Mouse (Mus musculus) heart, adult 2 months (tissue): ENCODE measurements around the gene Arg2. TPM values are rescaled to one million over a fixed set of nuclear protein-coding genes. Genes with fewer than 3 reads are reported as not detected.
A peak's percentile ranks its signal among the peaks of the same experiment; 100 is the strongest.

Source experiments
- DNase-seq, 2 experiments: peaks; one replicate each; pipeline ENCODE4 v3.0.0; 2021
- H3K27ac ChIP-seq: fragments of 200-600 bp; 2 replicates; pipeline ENCODE4 v1.8.1; 2022
- H3K27me3 ChIP-seq: fragments of 200-500 bp; 2 replicates; pipeline ENCODE4 v1.6.1; 2012; ENCODE audit warnings: mild to moderate bottlenecking, low read length, inconsistent platforms, mixed read lengths; ENCODE audit not compliant: control insufficient read depth, insufficient read depth
- H3K36me3 ChIP-seq: fragments of 200-500 bp; 2 replicates; pipeline ENCODE4 v1.6.1; 2012; ENCODE audit warnings: low read length, inconsistent platforms; ENCODE audit not compliant: control insufficient read depth, insufficient read depth
- H3K4me1 ChIP-seq: fragments of 200-500 bp; 2 replicates; pipeline ENCODE4 v1.6.1; 2011; ENCODE audit warnings: low read length; ENCODE audit not compliant: control insufficient read depth, insufficient read depth
- H3K4me3 ChIP-seq: fragments of 200-600 bp; 2 replicates; pipeline ENCODE4 v1.8.1; 2022
- H3K79me2 ChIP-seq: fragments of 200-500 bp; replicated peaks from 2 replicates; pipeline ENCODE4 v1.6.1; 2012; ENCODE audit warnings: mild to moderate bottlenecking, inconsistent platforms, low read length, moderate library complexity, mixed read lengths; ENCODE audit not compliant: control insufficient read depth, insufficient read depth
- H3K9ac ChIP-seq: fragments of 200-500 bp; 2 replicates; pipeline ENCODE4 v1.6.1; 2012; ENCODE audit warnings: low read depth, mild to moderate bottlenecking, control low read depth, inconsistent platforms, low read length, mixed read lengths
- CTCF ChIP-seq: fragments of 200-600 bp; IDR thresholded peaks from 2 replicates; pipeline ENCODE4 v1.8.1; 2022; ENCODE audit warnings: antibody characterized with exemption, mild to moderate bottlenecking, moderate library complexity
- EP300 ChIP-seq: fragments of 200-500 bp; IDR thresholded peaks from 2 replicates; pipeline ENCODE4 v1.6.1; 2011; ENCODE audit warnings: low read depth, low read length, control low read depth; ENCODE audit not compliant: insufficient read depth
- POLR2A ChIP-seq: fragments of 200-500 bp; IDR thresholded peaks from 2 replicates; pipeline ENCODE4 v1.6.1; 2011; ENCODE audit warnings: mild to moderate bottlenecking, low read depth, low read length, control low read depth; ENCODE audit not compliant: insufficient read depth
- WGBS: fragments of 180-500 bp; shearing (Covaris S2); methylation state at CpG from one replicate; pipeline ENCODE4 v1.1.7; 2018; 5-methylcytosine and 5-hydroxymethylcytosine counted together
- intact Hi-C: fragments of 180-260 bp; cut with DNase I; formaldehyde crosslinking; loops from one replicate; pipeline ENCODE4 v1.15.1; 2025
- long read RNA-seq: library from polyadenylated mRNA; stranded (forward); transcript quantifications from one replicate; pipeline ENCODE4 v2.0.0, GENCODE M21; 2021
- polyA plus RNA-seq: library from polyadenylated mRNA; depleted of rRNA; stranded (reverse); fragments of >200 nt; gene quantifications from 2 replicates; pipeline ENCODE4 v1.2.3, GENCODE M21; 2012; rRNA removed
- total RNA-seq, 2 experiments: library from RNA; stranded (reverse); gene quantifications; 2 replicates each; pipeline ENCODE4 v1.2.3; 2021

Gene Arg2
- not detected for total RNA-seq
- 0.16 TPM in 1 of 2 replicates, not detected in the other for polyA plus RNA-seq
- long read RNA-seq, result 0 reads

DNA sequence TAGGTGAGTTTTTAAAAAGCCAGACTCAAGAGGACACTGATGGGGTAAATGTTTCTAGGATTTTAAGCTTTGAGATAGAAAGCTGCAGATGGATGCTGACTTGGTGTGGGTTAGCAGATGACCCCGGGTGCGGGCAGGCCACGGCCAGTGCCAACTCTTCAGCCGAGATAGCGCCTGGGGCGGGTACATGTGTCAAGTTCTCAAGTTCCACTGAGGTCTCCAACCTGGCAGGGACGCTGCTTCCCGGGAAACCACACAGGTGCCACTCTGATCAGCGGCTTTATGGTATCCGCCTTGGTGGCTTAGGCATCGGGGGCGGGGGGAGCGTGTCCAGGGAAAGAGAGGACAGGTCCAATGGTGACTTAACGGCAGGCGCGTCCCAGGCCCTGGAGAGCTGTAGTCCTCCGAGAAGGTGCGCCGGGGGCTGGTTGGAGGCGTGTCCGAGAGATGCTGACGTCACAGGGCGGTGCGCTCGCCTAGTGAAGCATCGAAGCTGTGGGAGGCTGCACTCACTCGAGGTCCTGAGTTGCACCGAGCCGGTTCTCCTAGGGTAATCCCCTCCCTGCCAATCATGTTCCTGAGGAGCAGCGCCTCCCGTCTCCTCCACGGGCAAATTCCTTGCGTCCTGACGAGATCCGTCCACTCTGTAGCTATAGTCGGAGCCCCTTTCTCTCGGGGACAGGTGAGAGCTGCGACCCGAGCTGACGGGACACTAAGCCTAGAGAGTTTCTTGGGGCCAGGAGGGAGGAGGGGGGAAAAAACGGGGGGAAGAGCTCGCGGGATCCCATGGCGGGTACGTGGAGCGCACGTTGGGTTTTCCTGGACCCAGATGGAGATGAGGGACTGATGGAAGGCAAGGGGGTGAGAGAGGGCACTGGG, at the start of gene Arg2:
Gene Arg2, plus strand, starts transcription at position 479 of the 879 bp plus-strand sequence.
- intact Hi-C loops, result no loop called here

DNA sequence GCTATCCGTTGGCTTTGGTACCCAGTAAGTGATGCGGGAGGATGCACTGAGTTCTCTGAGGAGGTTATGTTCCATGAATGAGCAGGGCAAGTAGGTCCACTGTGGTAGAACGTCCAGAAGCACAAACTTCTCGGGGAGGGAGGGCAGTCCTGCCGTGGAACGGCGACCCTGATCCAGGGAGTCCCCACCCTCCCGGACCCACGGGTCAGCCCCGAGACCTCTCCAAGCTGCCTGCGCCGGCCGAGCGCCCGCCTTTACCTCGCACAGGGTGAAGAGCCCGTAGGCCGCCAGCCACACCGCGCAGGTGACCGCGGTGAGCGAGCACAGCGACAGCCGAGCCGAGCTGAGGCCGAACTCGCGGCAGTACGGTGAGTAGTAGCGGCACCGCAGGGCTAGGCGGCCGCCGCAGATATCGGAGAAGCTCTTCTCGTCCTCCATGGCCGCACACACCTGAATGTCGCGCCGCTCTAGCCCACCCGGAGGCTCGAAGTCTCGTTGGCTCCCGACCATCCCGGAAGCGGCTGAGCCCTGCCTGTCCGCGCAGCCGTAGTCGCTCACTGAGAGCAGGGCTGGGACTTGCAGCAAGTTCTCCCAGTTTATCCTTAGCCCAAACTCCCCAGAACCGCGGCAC, 41.3 kb upstream of the Arg2 start, which contains the start of gene Pigh:
Gene Pigh, minus strand, starts transcription at position 470 of the 631 bp plus-strand sequence.
- DNase-seq, result peak; percentile 86 to 88
- H3K27me3 ChIP-seq, result no peaks in the 10 kb centered on the region
- peaks cover 2% of the 10 kb centered on the region; the same call in 1 of the 2 replicates for H3K4me1 ChIP-seq
- intact Hi-C loops, result no loop called here
- peak within 1 kb of the TSS; percentile 87 for H3K4me3 ChIP-seq
- no peaks in the 10 kb centered on the region for H3K36me3 ChIP-seq
- TF ChIP-seq EP300, result no peak
- peak; percentile 51; the same call in 1 of the 2 replicates for TF ChIP-seq POLR2A
- 0 out of 2 replicates have a peak, but pooled peaks have one; percentile 3 for TF ChIP-seq CTCF
- peak within 1 kb of the TSS; percentile 40 for H3K27ac ChIP-seq
- H3K79me2 ChIP-seq, result no peaks in the 10 kb centered on the region
- H3K9ac ChIP-seq, result peak within 1 kb of the TSS; percentile 97
- 1% methylated on average over 53 of the region's 53 CpGs for WGBS

More for the DNA sequence above, at the start of gene Arg2:
- TF ChIP-seq POLR2A (no peak), CTCF (no peak), EP300 (no peak)
- Histone ChIP-seq H3K27ac (no peak within 1 kb of the TSS), H3K4me3 (peak within 1 kb of the TSS; percentile 24), H3K9ac (no peak within 1 kb of the TSS), H3K27me3 (peaks cover 10% of the 10 kb centered on the region), H3K79me2 (no peaks in the 10 kb centered on the region), H3K36me3 (no peaks in the 10 kb centered on the region), H3K4me1 (no peaks in the 10 kb centered on the region)
- WGBS, result 1% methylated on average over 47 of the region's 47 CpGs
- DNase-seq, result peak; percentile 38 to 41

DNA sequence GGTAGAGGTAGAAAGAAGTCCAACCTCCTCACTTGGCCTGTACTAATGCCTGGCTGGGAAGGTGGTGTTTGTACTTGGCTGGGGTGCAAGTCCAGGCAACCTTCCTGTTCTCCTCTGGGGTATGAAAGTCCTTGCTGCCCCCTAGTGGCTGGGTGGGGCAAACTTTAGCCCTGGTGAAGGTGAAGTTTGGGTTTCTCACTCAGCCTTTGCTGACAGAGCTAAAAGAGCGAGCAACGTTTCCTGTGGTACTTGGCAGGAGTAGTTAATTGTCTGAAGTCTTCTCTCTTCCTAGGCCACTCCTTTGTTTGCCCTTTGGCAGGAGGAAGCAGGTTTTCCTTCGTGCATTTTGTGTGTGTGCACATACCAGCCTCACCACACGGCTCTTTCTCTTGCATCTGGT, 38.0 kb upstream of the Arg2 start:
- Histone ChIP-seq H3K27me3 (no peaks in the 10 kb centered on the region), H3K27ac (no peak overlapping the region), H3K4me1 (peaks cover 2% of the 10 kb centered on the region; the same call in 1 of the 2 replicates), H3K36me3 (no peaks in the 10 kb centered on the region), H3K4me3 (no peak overlapping the region), H3K9ac (no peak overlapping the region), H3K79me2 (no peaks in the 10 kb centered on the region)
- intact Hi-C loops, result loop anchor here (1.0 kb wide), 2 partner anchors 69 to 174 kb away; no protein-coding TSS in a partner anchor
- DNase-seq, result peak; percentile 51 to 68
- TF ChIP-seq CTCF (peak; percentile 83), POLR2A (no peak), EP300 (peak; percentile 82; the same call in 1 of the 2 replicates)
- WGBS, result 16% methylated on average over 4 of the region's 4 CpGs

DNA sequence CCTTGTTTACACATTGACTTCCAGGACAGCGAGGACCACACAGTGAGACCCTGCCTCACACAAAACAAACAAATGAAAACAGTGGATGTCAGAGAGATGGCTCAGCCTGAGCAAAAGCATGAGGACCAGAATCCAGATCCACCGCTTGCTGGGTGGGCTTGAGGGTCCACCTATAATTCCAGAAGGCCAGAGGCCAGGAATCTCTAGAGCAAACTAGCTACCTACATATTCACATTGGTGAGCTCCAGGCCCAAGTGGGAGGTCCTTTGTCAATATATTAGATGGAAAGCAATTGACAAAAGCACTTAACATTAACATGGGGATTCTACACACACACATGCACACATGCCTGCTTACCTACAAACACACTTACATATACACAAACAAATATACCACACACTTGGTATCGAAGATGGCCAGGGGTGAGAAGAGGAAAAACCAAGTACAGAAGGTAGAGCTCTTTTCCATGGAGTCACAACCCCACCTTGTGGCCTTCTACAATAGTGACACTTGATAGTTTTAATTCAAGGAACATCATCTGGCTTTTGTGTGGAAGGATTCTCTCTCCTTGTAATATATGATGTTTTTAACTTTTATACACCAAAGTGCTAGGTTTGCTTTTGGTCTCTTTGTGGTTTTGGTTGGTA, 33.3 kb upstream of the Arg2 start:
- 55% methylated on average over 3 of the region's 3 CpGs for WGBS
- intact Hi-C loops, result loop anchor here (1.0 kb wide), 1 partner anchor 179 kb away; no protein-coding TSS in a partner anchor
- no peak for DNase-seq

DNA sequence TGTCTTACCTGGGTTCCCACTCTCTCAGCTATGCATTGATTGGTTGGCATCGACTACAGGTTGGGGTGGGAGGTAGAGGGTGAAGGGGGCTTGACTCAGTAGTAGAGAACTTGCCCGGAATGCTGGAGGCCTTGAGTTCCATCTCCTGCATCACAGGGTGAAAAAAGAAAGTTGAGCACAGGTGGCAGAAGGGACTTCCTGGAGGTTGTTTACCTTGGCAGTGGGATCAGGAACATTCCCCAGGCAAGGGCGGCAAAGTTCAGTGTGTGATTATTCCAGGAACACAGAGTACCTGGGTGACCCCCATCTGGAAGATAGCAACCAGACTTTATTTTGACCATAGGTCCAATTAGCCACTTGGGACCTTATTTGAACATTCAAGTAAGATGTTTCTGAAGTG, 26.8 kb upstream of the Arg2 start:
- no peaks in the 10 kb centered on the region for H3K79me2 ChIP-seq
- intact Hi-C loops, result no loop called here
- TF ChIP-seq CTCF (no peak), EP300 (no peak), POLR2A (no peak)
- no peaks in the 10 kb centered on the region for H3K36me3 ChIP-seq
- H3K4me1 ChIP-seq, result peaks cover 1% of the 10 kb centered on the region; the same call in 1 of the 2 replicates
- no peak overlapping the region for H3K4me3 ChIP-seq
- no peak overlapping the region for H3K27ac ChIP-seq
- peaks cover 2% of the 10 kb centered on the region; the same call in 1 of the 2 replicates for H3K27me3 ChIP-seq
- H3K9ac ChIP-seq, result no peak overlapping the region
- DNase-seq, result no peak
- 57% methylated on average over 3 of the region's 3 CpGs for WGBS

More for the DNA sequence above, 33.3 kb upstream of the Arg2 start:
- no peaks in the 10 kb centered on the region for H3K79me2 ChIP-seq
- H3K27ac ChIP-seq, result no peak overlapping the region
- TF ChIP-seq EP300 (no peak), CTCF (peak; percentile 76)
- H3K4me3 ChIP-seq, result no peak overlapping the region
- H3K36me3 ChIP-seq, result no peaks in the 10 kb centered on the region
- H3K9ac ChIP-seq, result no peak overlapping the region
- peaks cover 2% of the 10 kb centered on the region; the same call in 1 of the 2 replicates for H3K27me3 ChIP-seq
- H3K4me1 ChIP-seq, result peaks cover 1% of the 10 kb centered on the region; the same call in 1 of the 2 replicates
